Mouse (Mus musculus) forebrain, embryonic 10.5 days (tissue): Measurements from ENCODE around the gene Psmd8. TPM values are rescaled to one million over a fixed set of nuclear protein-coding genes. Genes with fewer than 3 reads are reported as not detected.

ENCODE experiments used
- DNase-seq: peaks from one replicate; pipeline ENCODE4 v3.0.0-alpha.2; 2017; ENCODE audit warnings: low spot score; ENCODE audit errors: extremely low spot score
- H3K27ac ChIP-seq: fragments of 300-500 bp; sonication (generic); 2 replicates; pipeline ENCODE4 v1.5.1; 2016; ENCODE audit warnings: mild to moderate bottlenecking
- H3K27me3 ChIP-seq: fragments of 300-500 bp; sonication (generic); 2 replicates; pipeline ENCODE4 v1.6.1; 2016; ENCODE audit warnings: mild to moderate bottlenecking; ENCODE audit not compliant: poor library complexity, severe bottlenecking
- H3K36me3 ChIP-seq: fragments of 300-500 bp; sonication (generic); replicated peaks from 2 replicates; pipeline ENCODE4 v1.6.1; 2016; ENCODE audit warnings: mild to moderate bottlenecking, moderate library complexity
- H3K4me1 ChIP-seq: fragments of 300-500 bp; sonication (generic); 2 replicates; pipeline ENCODE4 v1.6.1; 2016
- H3K4me3 ChIP-seq: fragments of 300-500 bp; sonication (generic); 2 replicates; pipeline ENCODE4 v1.5.1; 2016; ENCODE audit warnings: mild to moderate bottlenecking, moderate library complexity
- H3K9me3 ChIP-seq: fragments of 300-500 bp; sonication (generic); 2 replicates; pipeline ENCODE4 v1.6.1; 2016; ENCODE audit warnings: mild to moderate bottlenecking, moderate library complexity
- WGBS: fragments of 180-500 bp; shearing (Covaris S2); methylation state at CpG from one replicate; pipeline ENCODE4 v1.1.7; 2016; 5-methylcytosine and 5-hydroxymethylcytosine counted together
- polyA plus RNA-seq: library from polyadenylated mRNA; unstranded; fragments of >200 nt; fragmentation: Nextera tagmentation; extraction: Ambion mirVana; gene quantifications from 2 replicates; pipeline ENCODE4 v1.2.1, GENCODE M21; 2016

Gene Psmd8
- polyA plus RNA-seq, 1 experiment from 2014 or later = 304 TPM

GRCm38 (mm10) chr7:29168791-29169230 lies 11.7 kb downstream of the Psmd8 start:
- Histone ChIP-seq H3K4me1 (peaks cover 67% of the 10 kb centered on the region), H3K4me3 (peak overlapping the region; percentile 75), H3K9me3 (no peaks in the 10 kb centered on the region), H3K27ac (peak overlapping the region; percentile 92), H3K27me3 (peaks cover 55% of the 10 kb centered on the region), H3K36me3 (peaks cover 36% of the 10 kb centered on the region)
- DNase-seq = peak; percentile 66
- WGBS = 0% methylated on average over 14 of the region's 14 CpGs

DNA sequence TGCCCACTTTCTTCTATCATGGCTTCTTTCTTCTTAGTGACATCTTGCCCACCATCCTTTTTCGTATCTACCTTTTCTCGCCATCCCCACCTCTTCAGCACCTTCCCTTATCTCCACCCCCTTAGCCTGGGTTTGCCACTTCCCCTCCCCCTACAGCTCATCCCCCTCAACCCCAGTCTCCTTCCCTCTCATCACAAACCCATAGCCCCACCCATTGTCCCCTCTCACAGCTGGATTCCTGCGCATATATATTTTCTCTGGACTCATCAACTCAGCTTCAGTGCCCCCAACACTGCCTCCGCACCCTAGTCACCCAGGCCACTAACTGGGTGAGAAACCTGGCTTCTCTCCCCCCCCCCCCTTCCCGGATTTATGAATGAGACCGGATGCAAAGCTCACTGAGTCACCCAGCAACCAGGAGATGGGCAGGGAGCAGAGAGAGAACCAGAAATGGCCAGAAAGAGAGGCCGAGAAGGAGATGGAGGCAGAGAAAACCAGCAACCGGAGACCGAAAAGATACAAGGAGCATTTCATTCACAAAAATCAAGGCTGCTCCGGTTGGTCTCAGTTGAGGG lies 12.3 kb downstream of the Psmd8 start:
- peaks cover 34% of the 10 kb centered on the region for H3K36me3 ChIP-seq
- no peak for DNase-seq
- peak overlapping the region; percentile 75 for H3K4me3 ChIP-seq
- peak overlapping the region; percentile 92 for H3K27ac ChIP-seq
- WGBS = under 1% methylated on average over 10 of the region's 10 CpGs
- H3K27me3 ChIP-seq = peaks cover 49% of the 10 kb centered on the region
- H3K4me1 ChIP-seq = peaks cover 68% of the 10 kb centered on the region
- no peaks in the 10 kb centered on the region for H3K9me3 ChIP-seq

DNA sequence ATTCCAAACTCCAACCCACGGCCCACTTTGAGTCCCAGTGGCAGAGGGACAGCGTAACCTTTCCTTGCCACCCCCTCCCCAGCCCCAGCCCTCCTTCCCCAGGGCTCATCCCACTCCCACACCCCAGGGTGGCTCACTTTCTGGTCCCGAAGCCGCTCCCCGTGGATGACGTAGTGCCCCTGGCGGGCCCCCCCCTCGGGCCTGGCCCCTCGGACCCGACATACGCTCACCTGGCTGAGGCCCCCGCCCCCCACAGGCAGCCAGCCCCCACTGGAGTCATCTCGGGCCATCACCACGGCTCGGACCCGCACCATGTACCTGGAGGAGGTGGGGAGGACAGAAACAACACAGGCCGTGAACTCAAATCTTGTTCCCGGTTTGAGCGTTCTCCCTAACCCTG lies 12.8 kb downstream of the Psmd8 start:
- peak overlapping the region; percentile 92; the same call in 1 of the 2 replicates for H3K27ac ChIP-seq
- peak overlapping the region; percentile 75 for H3K4me3 ChIP-seq
- no peaks in the 10 kb centered on the region for H3K9me3 ChIP-seq
- peaks cover 68% of the 10 kb centered on the region for H3K4me1 ChIP-seq
- peaks cover 43% of the 10 kb centered on the region for H3K27me3 ChIP-seq
- DNase-seq = no peak
- 7% methylated on average over 19 of the region's 19 CpGs for WGBS
- peaks cover 33% of the 10 kb centered on the region for H3K36me3 ChIP-seq

DNA sequence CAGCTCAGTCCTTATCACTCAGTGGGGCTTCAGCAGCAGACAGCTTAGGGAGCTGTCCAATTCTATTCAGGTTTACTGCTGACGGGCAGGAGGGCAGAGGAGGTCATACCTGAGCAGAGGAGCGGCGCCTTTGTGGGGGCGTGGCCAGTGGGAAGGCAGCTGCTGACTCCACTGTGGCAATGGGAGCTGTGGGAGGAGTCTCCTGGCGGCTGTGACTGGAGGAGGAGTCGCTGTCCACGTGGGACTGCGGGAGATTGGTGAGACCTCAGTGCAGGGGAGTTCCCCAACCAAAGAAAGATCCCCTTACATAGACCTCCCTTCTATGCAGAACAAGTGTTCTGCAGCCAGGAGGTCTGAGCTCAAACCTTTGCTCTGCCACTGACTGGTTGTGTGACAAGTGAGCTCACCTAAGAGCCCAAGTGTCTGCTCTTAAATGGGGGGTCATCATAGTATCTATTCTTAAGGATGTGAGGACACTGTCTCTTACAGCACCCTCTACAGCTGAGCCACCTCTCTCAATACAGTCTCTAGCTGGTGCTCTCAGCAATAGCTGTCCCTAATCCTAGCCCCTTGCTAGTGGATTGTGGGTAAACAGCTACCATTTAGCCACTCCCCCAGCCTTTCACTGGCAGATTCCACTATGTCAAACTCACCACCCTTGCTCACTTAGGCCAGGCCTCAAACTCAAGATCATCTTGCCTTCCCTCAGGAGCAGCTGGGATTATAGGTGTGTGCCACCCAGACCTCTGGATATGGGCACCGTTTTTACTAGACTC lies 17.6 kb downstream of the Psmd8 start:
- WGBS = 21% methylated on average over 9 of the region's 9 CpGs
- H3K4me1 ChIP-seq = peaks cover 42% of the 10 kb centered on the region
- no peaks in the 10 kb centered on the region for H3K9me3 ChIP-seq
- H3K27me3 ChIP-seq = peaks cover 47% of the 10 kb centered on the region
- peaks cover 48% of the 10 kb centered on the region for H3K36me3 ChIP-seq
- H3K27ac ChIP-seq = no peak overlapping the region
- H3K4me3 ChIP-seq = no peak overlapping the region
- no peak for DNase-seq

GRCm38 (mm10) chr7:29162294-29162693 lies 18.2 kb downstream of the Psmd8 start:
- H3K4me1 ChIP-seq = peaks cover 36% of the 10 kb centered on the region
- no peak overlapping the region for H3K4me3 ChIP-seq
- 77% methylated on average over 5 of the region's 5 CpGs for whole genome bisulfite sequencing
- H3K27ac ChIP-seq = no peak overlapping the region
- H3K36me3 ChIP-seq = peaks cover 48% of the 10 kb centered on the region
- no peaks in the 10 kb centered on the region for H3K9me3 ChIP-seq
- peaks cover 47% of the 10 kb centered on the region for H3K27me3 ChIP-seq
- DNase-seq = no peak

GRCm38 (mm10) chr7:29158264-29158663 lies 22.2 kb downstream of the Psmd8 start:
- H3K27me3 ChIP-seq = peaks cover 54% of the 10 kb centered on the region
- peaks cover 34% of the 10 kb centered on the region for H3K36me3 ChIP-seq
- no peak overlapping the region for H3K27ac ChIP-seq
- H3K4me3 ChIP-seq = peak overlapping the region; percentile 19
- H3K4me1 ChIP-seq = peaks cover 49% of the 10 kb centered on the region
- H3K9me3 ChIP-seq = peaks cover 9% of the 10 kb centered on the region; the same call in 1 of the 2 replicates
- under 1% methylated on average over 5 of the region's 5 CpGs for WGBS
- no peak for DNase-seq

- Histone ChIP-seq H3K27ac (peak within 1 kb of the TSS; percentile 91), H3K36me3 (peaks cover 17% of the 10 kb centered on the region), H3K4me3 (peak within 1 kb of the TSS; percentile 87), H3K4me1 (peaks cover 40% of the 10 kb centered on the region), H3K9me3 (peaks cover 9% of the 10 kb centered on the region; the same call in 1 of the 2 replicates), H3K27me3 (peaks cover 47% of the 10 kb centered on the region)
- DNase-seq = peak; percentile 85
- WGBS = 4% methylated on average over 68 of the region's 68 CpGs
Observed at GRCm38 (mm10) chr7:29155838-29156782, 24.4 kb downstream of the Psmd8 start, which contains the start of gene Fam98c. Gene Fam98c, minus strand, starts transcription at chr7:29156234.

DNA sequence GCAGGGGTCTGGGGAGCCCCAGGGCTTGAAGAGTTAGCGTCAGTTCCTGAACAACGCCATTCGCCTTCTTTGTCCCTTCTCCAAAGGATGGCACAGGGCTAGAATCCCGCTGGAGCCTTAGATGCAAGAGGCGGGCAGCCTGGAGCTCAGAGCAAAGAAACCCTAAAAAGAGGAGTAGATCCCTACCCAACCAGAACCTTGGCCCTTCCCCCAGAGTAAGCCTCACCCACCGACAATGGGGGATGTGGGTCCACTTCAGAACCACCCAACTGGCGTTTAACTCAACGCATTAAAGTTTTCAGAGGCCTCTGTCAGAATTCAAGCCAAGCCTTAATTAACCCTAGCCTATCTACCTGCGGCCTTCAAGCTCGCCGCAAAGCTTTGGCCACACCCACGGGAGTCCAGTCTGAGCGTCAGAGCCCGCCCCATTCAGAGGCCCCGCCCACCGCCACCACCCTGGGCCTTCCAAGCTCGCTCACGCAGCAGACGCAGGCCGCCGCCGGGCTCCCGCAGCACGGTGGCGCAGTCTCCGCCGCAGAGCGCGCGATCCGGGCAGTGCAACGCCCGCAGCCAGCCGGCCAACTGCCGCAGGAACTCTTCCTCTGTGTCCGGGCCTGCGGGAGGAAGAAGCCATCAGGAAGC lies 25.2 kb downstream of the Psmd8 start:
- Histone ChIP-seq H3K27me3 (peaks cover 44% of the 10 kb centered on the region), H3K36me3 (peaks cover 13% of the 10 kb centered on the region), H3K4me1 (peaks cover 40% of the 10 kb centered on the region), H3K9me3 (peaks cover 9% of the 10 kb centered on the region; the same call in 1 of the 2 replicates), H3K4me3 (peak overlapping the region; percentile 87), H3K27ac (peak overlapping the region; percentile 91)
- peak; percentile 84 for DNase-seq
- WGBS = 7% methylated on average over 37 of the region's 37 CpGs

- Histone ChIP-seq H3K9me3 (peaks cover 9% of the 10 kb centered on the region; the same call in 1 of the 2 replicates), H3K4me3 (no peak overlapping the region), H3K4me1 (peaks cover 34% of the 10 kb centered on the region), H3K27ac (no peak overlapping the region), H3K27me3 (peaks cover 33% of the 10 kb centered on the region), H3K36me3 (peaks cover 13% of the 10 kb centered on the region)
- DNase-seq = no peak
- WGBS = 94% methylated on average over 14 of the region's 14 CpGs
Observed at GRCm38 (mm10) chr7:29154018-29154720, 26.3 kb downstream of the Psmd8 start.

DNA sequence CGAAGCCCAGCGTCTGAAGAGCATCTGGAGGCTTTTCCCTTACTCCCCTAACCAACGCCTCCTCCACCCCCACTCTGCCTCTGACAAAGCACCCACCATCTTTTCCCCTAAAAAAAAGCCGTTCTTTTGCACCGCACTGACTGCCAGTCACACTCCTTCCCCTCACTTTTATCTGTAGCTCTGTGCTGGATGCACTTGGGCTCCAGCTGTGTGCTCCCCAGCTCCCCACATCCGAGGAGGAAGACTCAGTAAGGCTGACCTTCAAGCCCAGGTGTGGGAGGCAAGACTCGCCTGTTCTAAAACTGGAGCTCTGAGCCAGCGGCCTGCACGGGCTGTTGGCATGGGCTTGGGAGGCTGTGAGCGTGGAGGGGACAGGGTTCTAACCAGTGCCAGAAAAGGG lies 29.0 kb downstream of the Psmd8 start:
- no peak overlapping the region for H3K27ac ChIP-seq
- no peak overlapping the region for H3K4me3 ChIP-seq
- WGBS = 69% methylated on average over 10 of the region's 10 CpGs
- H3K4me1 ChIP-seq = peaks cover 24% of the 10 kb centered on the region
- peaks cover 9% of the 10 kb centered on the region for H3K27me3 ChIP-seq
- H3K9me3 ChIP-seq = peaks cover 9% of the 10 kb centered on the region; the same call in 1 of the 2 replicates
- H3K36me3 ChIP-seq = peaks cover 13% of the 10 kb centered on the region
- DNase-seq = no peak

DNA sequence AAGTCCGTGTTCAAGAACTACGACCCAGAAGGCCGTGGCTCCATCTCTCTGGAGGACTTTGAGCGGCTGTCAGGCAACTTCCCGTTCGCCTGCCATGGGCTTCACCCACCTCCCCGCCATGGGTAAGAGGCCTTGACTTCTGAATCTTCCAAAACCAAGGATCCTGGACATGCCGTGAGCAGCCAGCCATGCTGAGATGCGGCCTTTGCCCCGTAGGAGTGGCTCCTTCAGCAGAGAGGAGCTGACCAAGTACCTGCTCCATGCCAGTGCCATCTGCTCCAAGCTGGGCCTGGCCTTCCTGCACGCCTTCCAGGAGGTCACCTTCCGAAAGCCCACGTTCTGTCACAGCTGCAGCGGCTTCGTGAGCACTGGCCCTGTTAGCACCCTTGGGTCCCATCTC lies 31.7 kb downstream of the Psmd8 start:
- no peak overlapping the region for H3K27ac ChIP-seq
- peaks cover 3% of the 10 kb centered on the region; the same call in 1 of the 2 replicates for H3K9me3 ChIP-seq
- H3K27me3 ChIP-seq = no peaks in the 10 kb centered on the region
- 93% methylated on average over 15 of the region's 15 CpGs for WGBS
- 0 out of 2 replicates have a peak, but pooled peaks cover 6% of the 10 kb centered on the region for H3K36me3 ChIP-seq
- H3K4me3 ChIP-seq = no peak overlapping the region
- H3K4me1 ChIP-seq = 0 out of 2 replicates have a peak, but pooled peaks cover 5% of the 10 kb centered on the region
- no peak for DNase-seq
